Mouse (Mus musculus): Measurements from ENCODE around the gene Ankrd39.

- TF ChIP-seq POLR2A (IDR thresholded peaks at IDR 0.05; ENCODE audit: borderline replicate concordance, extremely low read depth, low read depth, low read length), result no peak
- no peak for TF ChIP-seq CTCF (IDR thresholded peaks at IDR 0.05; ENCODE audit: insufficient read depth, low read length)
These were observed 8.1 kb downstream of the Ankrd39 start, which contains the start of gene Gm42417 for GRCm38 (mm10) chr1:36539186-36539585.

Data from lung, adult 2 months (tissue).